Mouse (Mus musculus) ZHBTc4 (cell line): Measurements from ENCODE around the gene Btbd35f9.
"Not testable (repeated sequence)": the region's sequence is repeated elsewhere in the genome, so short reads cannot be mapped to it uniquely, and the experiment has no call there.

Experiments used
- DNase-seq: peaks from one replicate; pipeline ENCODE4 v3.0.0-alpha.2; 2011; ENCODE audit warnings: low read depth, low spot score

Btbd35f9 gene

GRCm38 (mm10) chrX:34161399-34161798, at the start of gene Btbd35f9:
Gene Btbd35f9, minus strand, starts transcription at chrX:34161499.
- not testable (repeated sequence) for DNase-seq
